Mouse (Mus musculus) liver, embryonic 12.5 days (tissue): Measurements from ENCODE around the gene Trim30b. TPM values are rescaled to one million over a fixed set of nuclear protein-coding genes. Genes with fewer than 3 reads are reported as not detected.
"Not testable (repeated sequence)": the region's sequence is repeated elsewhere in the genome, so short reads cannot be mapped to it uniquely, and the experiment has no call there.

ENCODE experiments used
- ATAC-seq: fragments of 200-750 bp; cut with Nextera tagmentation; 2 replicates; pipeline ENCODE4 v1.8.0; 2017; ENCODE audit warnings: moderate number of reproducible peaks, mild to moderate bottlenecking, moderate library complexity
- H3K27ac ChIP-seq: fragments of 300-500 bp; sonication (generic); 2 replicates; pipeline ENCODE4 v1.5.1; 2016; ENCODE audit warnings: mild to moderate bottlenecking
- H3K27me3 ChIP-seq: fragments of 300-500 bp; sonication (generic); replicated peaks from 2 replicates; pipeline ENCODE4 v1.6.1; 2016; ENCODE audit warnings: mild to moderate bottlenecking, moderate library complexity
- H3K36me3 ChIP-seq: fragments of 300-500 bp; sonication (generic); 2 replicates; pipeline ENCODE4 v1.6.1; 2016; ENCODE audit warnings: mild to moderate bottlenecking, moderate library complexity
- H3K4me1 ChIP-seq: fragments of 300-500 bp; sonication (generic); 2 replicates; pipeline ENCODE4 v1.6.1; 2016
- H3K4me2 ChIP-seq: fragments of 300-500 bp; sonication (generic); 2 replicates; pipeline ENCODE4 v1.6.1; 2016; ENCODE audit warnings: mild to moderate bottlenecking, moderate library complexity
- H3K4me3 ChIP-seq: fragments of 300-500 bp; sonication (generic); 2 replicates; pipeline ENCODE4 v1.5.1; 2016; ENCODE audit warnings: mild to moderate bottlenecking, moderate library complexity
- H3K9ac ChIP-seq: fragments of 300-500 bp; sonication (generic); 2 replicates; pipeline ENCODE4 v1.6.1; 2016; ENCODE audit warnings: mild to moderate bottlenecking, moderate library complexity
- H3K9me3 ChIP-seq: fragments of 300-500 bp; sonication (generic); replicated peaks from 2 replicates; pipeline ENCODE4 v1.6.1; 2016; ENCODE audit warnings: mild to moderate bottlenecking, moderate library complexity
- WGBS: fragments of 180-500 bp; shearing (Covaris S2); methylation state at CpG from one replicate; pipeline ENCODE4 v1.1.7; 2016; ENCODE audit not compliant: insufficient replicate concordance; 5-methylcytosine and 5-hydroxymethylcytosine counted together
- polyA plus RNA-seq: library from polyadenylated mRNA; unstranded; fragments of >200 nt; fragmentation: Nextera tagmentation; extraction: Ambion mirVana; gene quantifications from 2 replicates; pipeline ENCODE4 v1.2.1, GENCODE M21; 2016

The Trim30b gene
- 0.11 TPM in 1 of 2 replicates, not detected in the other for polyA plus RNA-seq

DNA sequence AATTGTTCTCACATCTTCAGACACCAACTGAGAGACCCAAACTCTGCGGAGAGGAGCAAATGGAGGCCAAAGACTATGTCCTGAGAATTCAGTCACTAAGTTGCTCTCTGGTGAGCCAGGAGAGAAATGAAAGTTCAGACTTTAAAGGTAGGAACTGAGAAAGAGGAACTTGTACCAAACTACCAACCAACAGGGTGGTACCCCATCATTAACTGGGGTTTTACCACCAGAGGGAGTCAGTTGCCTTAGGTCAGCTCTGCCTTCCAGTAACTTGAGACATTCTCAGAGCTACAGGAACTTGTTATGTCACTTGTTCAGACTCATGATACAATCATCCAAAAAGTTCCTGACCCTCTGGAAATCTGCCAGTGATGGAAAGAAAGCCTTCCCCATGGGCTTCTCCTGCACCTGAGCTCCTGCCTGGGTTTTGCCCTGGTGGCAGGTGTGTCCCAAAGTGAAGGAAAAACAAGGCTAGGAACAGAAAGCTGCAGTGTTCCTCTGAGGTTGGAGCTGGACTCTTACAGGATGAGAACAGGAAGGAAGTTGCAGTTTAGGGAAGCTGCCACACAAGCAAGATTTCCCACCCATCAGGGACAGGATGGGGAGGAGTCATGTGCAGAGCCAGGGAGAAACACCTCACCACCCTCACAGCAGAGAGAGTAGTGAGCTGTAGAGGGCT, at the start of gene Trim30b:
TSS of gene Trim30b (minus strand) at position 149 of the 679 bp plus-strand sequence.
- Histone ChIP-seq H3K4me3 (no peak within 1 kb of the TSS), H3K27me3 (no peaks in the 10 kb centered on the region), H3K9ac (no peak within 1 kb of the TSS), H3K4me1 (no peaks in the 10 kb centered on the region), H3K4me2 (no peak within 1 kb of the TSS), H3K36me3 (no peaks in the 10 kb centered on the region), H3K9me3 (no peaks in the 10 kb centered on the region), H3K27ac (no peak within 1 kb of the TSS)
- ATAC-seq, result peak; percentile 47
- WGBS, result 47% methylated on average over 1 of the region's 1 CpGs

GRCm38 (mm10) chr7:104404460-104404950, 34.8 kb upstream of the Trim30b start:
- Histone ChIP-seq H3K4me2 (no peak overlapping the region), H3K9me3 (no peaks in the 10 kb centered on the region), H3K27ac (no peak overlapping the region), H3K4me3 (no peak overlapping the region), H3K4me1 (no peaks in the 10 kb centered on the region), H3K9ac (no peak overlapping the region), H3K27me3 (no peaks in the 10 kb centered on the region), H3K36me3 (no peaks in the 10 kb centered on the region)
- no peak for ATAC-seq
- 80% methylated on average over 3 of the region's 3 CpGs for WGBS

- ATAC-seq, result no peak
- H3K4me2 ChIP-seq, result no peak overlapping the region
- H3K4me3 ChIP-seq, result no peak overlapping the region
- H3K27me3 ChIP-seq, result no peaks in the 10 kb centered on the region
- no peaks in the 10 kb centered on the region for H3K9me3 ChIP-seq
- H3K27ac ChIP-seq, result no peak overlapping the region
- H3K9ac ChIP-seq, result no peak overlapping the region
- H3K36me3 ChIP-seq, result no peaks in the 10 kb centered on the region
- no peaks in the 10 kb centered on the region for H3K4me1 ChIP-seq
Observed at GRCm38 (mm10) chr7:104401140-104401539, 31.5 kb upstream of the Trim30b start.

DNA sequence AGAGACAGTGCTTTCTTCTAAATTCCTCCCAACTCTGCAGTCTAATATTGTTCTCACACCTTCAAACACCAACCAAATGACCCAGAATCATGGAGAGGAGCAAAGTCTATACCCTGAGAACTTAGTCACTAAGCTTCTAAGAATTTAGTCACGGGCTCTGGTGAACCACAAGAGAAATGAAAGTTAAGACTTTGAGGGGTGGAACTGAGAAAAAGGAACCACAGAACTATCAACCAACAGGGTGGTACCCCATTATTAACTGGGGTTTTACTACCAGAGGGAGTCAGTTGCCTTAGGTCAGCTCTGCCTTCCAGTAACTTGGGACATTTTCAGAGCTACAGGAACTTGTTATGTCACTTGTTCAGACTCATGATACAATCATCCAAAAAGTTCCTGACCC, 31.0 kb upstream of the Trim30b start, which contains the start of gene Trim30c:
TSS of gene Trim30c (minus strand) at position 140 of the 400 bp plus-strand sequence.
- WGBS, result 42% methylated on average over 1 of the region's 1 CpGs
- ATAC-seq, result no peak
- Histone ChIP-seq H3K4me3 (no peak within 1 kb of the TSS), H3K4me1 (no peaks in the 10 kb centered on the region), H3K9ac (no peak within 1 kb of the TSS), H3K27ac (no peak within 1 kb of the TSS), H3K4me2 (no peak within 1 kb of the TSS), H3K27me3 (no peaks in the 10 kb centered on the region), H3K36me3 (no peaks in the 10 kb centered on the region), H3K9me3 (no peaks in the 10 kb centered on the region)

GRCm38 (mm10) chr7:104398492-104398891, 28.8 kb upstream of the Trim30b start:
- H3K4me2 ChIP-seq, result no peak overlapping the region
- ATAC-seq, result no peak
- H3K4me3 ChIP-seq, result no peak overlapping the region
- no peaks in the 10 kb centered on the region for H3K9me3 ChIP-seq
- H3K9ac ChIP-seq, result no peak overlapping the region
- H3K36me3 ChIP-seq, result no peaks in the 10 kb centered on the region
- H3K27me3 ChIP-seq, result no peaks in the 10 kb centered on the region
- WGBS, result 63% methylated on average over 1 of the region's 1 CpGs
- no peak overlapping the region for H3K27ac ChIP-seq
- H3K4me1 ChIP-seq, result no peaks in the 10 kb centered on the region

DNA sequence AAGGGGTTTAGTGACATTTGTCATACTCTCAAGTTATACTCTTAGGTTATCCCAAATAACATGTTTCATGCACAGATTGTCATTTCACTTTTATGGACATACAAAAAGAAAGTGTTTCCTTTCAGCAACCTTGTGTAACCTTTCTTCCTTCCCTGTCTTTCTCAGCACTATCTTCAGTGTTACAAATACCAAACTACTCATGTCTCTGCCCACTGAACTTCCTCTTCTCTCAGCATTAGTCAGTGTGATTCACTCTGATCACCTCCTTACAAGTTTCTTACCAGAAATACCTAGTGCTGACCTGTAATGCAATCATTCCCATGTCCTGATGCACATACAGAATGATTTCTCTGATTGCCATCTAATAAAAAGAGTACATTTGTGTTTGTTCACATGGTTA, 3.3 kb downstream of the Trim30b start:
- H3K4me1 ChIP-seq, result no peaks in the 10 kb centered on the region
- no peak overlapping the region for H3K9ac ChIP-seq
- H3K27me3 ChIP-seq, result no peaks in the 10 kb centered on the region
- no peak overlapping the region for H3K27ac ChIP-seq
- H3K36me3 ChIP-seq, result no peaks in the 10 kb centered on the region
- no peak for ATAC-seq
- no peak overlapping the region for H3K4me2 ChIP-seq
- no peaks in the 10 kb centered on the region for H3K9me3 ChIP-seq
- no peak overlapping the region for H3K4me3 ChIP-seq

- peak; percentile 48; the same call in 1 of the 2 replicates for ATAC-seq
- Histone ChIP-seq H3K27me3 (no peaks in the 10 kb centered on the region), H3K9me3 (no peaks in the 10 kb centered on the region), H3K9ac (no peak overlapping the region; the same call in 1 of the 2 replicates), H3K4me3 (peak overlapping the region; percentile 64), H3K36me3 (no peaks in the 10 kb centered on the region), H3K27ac (peak overlapping the region; percentile 74; the same call in 1 of the 2 replicates), H3K4me2 (peak overlapping the region; percentile 76), H3K4me1 (peaks cover 9% of the 10 kb centered on the region)
- whole genome bisulfite sequencing, result 60% methylated on average over 2 of the region's 2 CpGs
Observed at GRCm38 (mm10) chr7:104353600-104353967, 16.1 kb downstream of the Trim30b start.

DNA sequence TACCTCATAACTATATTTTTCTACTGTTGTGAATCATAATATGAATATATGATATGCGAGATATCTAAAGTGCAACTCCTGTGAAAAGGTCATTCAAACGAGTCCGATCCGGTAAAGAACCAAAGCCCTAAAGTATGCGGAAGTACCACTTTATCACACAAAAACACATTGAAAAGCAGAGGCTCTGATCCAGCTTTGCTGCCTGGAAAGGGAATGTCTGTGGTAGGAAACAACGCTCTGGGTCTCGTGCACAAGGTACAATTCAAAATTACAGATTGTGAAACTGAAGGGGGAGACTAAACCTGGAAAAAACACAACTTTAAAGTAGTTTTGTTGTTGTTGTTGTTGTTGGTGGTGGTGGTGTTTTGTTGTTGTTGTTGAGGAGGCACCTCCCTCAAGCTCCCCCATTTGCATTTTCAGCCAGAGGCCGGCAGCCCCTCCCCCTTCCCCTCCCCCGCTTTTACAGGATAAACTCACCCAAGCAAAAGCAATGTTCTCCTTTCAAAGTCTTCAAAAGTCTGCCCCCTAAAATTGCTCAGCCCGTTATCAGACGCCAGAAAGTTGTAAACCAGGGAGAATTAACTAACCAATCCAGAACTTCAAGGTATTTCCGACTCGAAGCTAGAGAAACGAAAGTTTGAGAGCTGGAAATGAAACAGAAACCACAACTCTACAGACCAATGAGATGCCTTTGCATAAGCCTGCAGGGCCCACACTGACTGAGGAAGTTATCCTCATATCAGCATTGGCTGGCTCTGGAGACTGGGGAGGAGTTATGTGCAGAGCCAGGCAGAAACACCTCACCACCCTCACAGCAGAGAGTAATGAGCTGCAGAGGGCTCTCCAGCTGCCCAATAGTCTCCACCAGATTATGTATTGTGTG, 16.7 kb downstream of the Trim30b start, which contains the start of gene Trim12c:
TSS of gene Trim12c (minus strand) at position 646 of the 883 bp plus-strand sequence.
- Histone ChIP-seq H3K4me2 (peak within 1 kb of the TSS; percentile 76), H3K9ac (peak within 1 kb of the TSS; percentile 66), H3K4me3 (peak within 1 kb of the TSS; percentile 64), H3K4me1 (peaks cover 9% of the 10 kb centered on the region), H3K27ac (peak within 1 kb of the TSS; percentile 74), H3K27me3 (no peaks in the 10 kb centered on the region), H3K9me3 (no peaks in the 10 kb centered on the region), H3K36me3 (no peaks in the 10 kb centered on the region)
- WGBS, result 3% methylated on average over 14 of the region's 14 CpGs
- ATAC-seq, result peak; percentile 100

GRCm38 (mm10) chr7:104348043-104348442, 21.6 kb downstream of the Trim30b start:
- H3K4me1 ChIP-seq, H3K4me3 ChIP-seq, H3K36me3 ChIP-seq, ATAC-seq, H3K4me2 ChIP-seq, H3K9ac ChIP-seq, H3K27ac ChIP-seq, H3K9me3 ChIP-seq, H3K27me3 ChIP-seq: not testable (repeated sequence)
- 61% methylated on average over 4 of the region's 4 CpGs for WGBS

- not testable (repeated sequence) for H3K27me3 ChIP-seq, H3K4me1 ChIP-seq, H3K9ac ChIP-seq, ATAC-seq, H3K4me2 ChIP-seq, H3K27ac ChIP-seq, H3K36me3 ChIP-seq, H3K4me3 ChIP-seq, H3K9me3 ChIP-seq
- 85% methylated on average over 4 of the region's 4 CpGs for WGBS
Observed at GRCm38 (mm10) chr7:104340744-104341143, 28.9 kb downstream of the Trim30b start.

DNA sequence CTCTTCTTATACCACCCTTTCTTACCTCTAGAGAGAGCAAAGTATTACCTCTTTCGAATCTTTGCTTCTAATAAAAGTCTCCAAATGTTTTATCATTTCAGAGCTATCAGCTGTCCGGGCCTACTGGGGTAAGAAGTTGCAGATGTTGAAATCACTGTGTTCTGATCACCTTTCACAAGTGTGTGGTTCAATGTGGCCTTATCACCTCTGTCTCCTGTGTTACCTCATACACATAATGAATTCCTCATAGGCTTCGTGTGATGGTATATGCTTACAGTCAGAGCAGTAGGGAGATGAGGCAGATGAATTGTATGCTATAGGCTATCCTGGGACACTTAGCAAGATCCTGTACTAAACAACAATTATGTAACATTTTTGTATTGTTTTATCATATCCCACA, 34.1 kb downstream of the Trim30b start:
- 68% methylated on average over 3 of the region's 3 CpGs for WGBS
- H3K27me3 ChIP-seq, H3K27ac ChIP-seq, ATAC-seq, H3K4me3 ChIP-seq, H3K9me3 ChIP-seq, H3K4me1 ChIP-seq, H3K36me3 ChIP-seq, H3K9ac ChIP-seq, H3K4me2 ChIP-seq: not testable (repeated sequence)

- H3K27ac ChIP-seq, H3K9ac ChIP-seq, H3K4me2 ChIP-seq, ATAC-seq, H3K27me3 ChIP-seq, H3K4me1 ChIP-seq, H3K36me3 ChIP-seq, H3K9me3 ChIP-seq, H3K4me3 ChIP-seq: not testable (repeated sequence)
- 72% methylated on average over 2 of the region's 2 CpGs for WGBS
Observed at GRCm38 (mm10) chr7:104329171-104329570, 40.5 kb downstream of the Trim30b start, which contains the start of gene Trim34b. Gene Trim34b (plus strand): TSS chr7:104329471.
